Mouse (Mus musculus) kidney, postnatal 0 days (tissue): ENCODE data around the gene Paqr4. TPM values are rescaled to one million over a fixed set of nuclear protein-coding genes. Genes with fewer than 3 reads are reported as not detected.
A peak's percentile ranks its signal among the peaks of the same experiment; 100 is the strongest.

ENCODE experiments used
- ATAC-seq: fragments of 200-750 bp; cut with Nextera tagmentation; replicated peaks from 2 replicates; pipeline ENCODE4 v1.8.0; 2017; ENCODE audit warnings: low read depth, moderate number of reproducible peaks, moderate TSS enrichment, moderate library complexity; ENCODE audit not compliant: low FRiP score
- DNase-seq: peaks from one replicate; pipeline ENCODE4 v3.0.0-alpha.2; 2016; ENCODE audit warnings: low spot score
- H3K27ac ChIP-seq: fragments of 300-500 bp; sonication (generic); 2 replicates; pipeline ENCODE4 v1.5.1; 2014; ENCODE audit warnings: mild to moderate bottlenecking
- H3K27me3 ChIP-seq: fragments of 300-500 bp; sonication (generic); 2 replicates; pipeline ENCODE4 v1.6.1; 2014; ENCODE audit warnings: low read length, mixed read lengths; ENCODE audit not compliant: insufficient read depth
- H3K36me3 ChIP-seq: fragments of 300-500 bp; sonication (generic); 2 replicates; pipeline ENCODE4 v1.6.1; 2014; ENCODE audit warnings: low read length, mixed read lengths; ENCODE audit not compliant: insufficient read depth
- H3K4me1 ChIP-seq: fragments of 300-500 bp; sonication (generic); replicated peaks from 2 replicates; pipeline ENCODE4 v1.6.1; 2014; ENCODE audit warnings: antibody characterized with exemption, low read length, mixed read lengths; ENCODE audit not compliant: insufficient read depth
- H3K4me2 ChIP-seq: fragments of 300-500 bp; sonication (generic); 2 replicates; pipeline ENCODE4 v1.6.1; 2014; ENCODE audit warnings: mild to moderate bottlenecking, low read length, moderate library complexity, mixed read lengths
- H3K4me3 ChIP-seq: fragments of 300-500 bp; sonication (generic); replicated peaks from 2 replicates; pipeline ENCODE4 v1.5.1; 2014; ENCODE audit warnings: low read depth, low read length
- H3K9ac ChIP-seq: fragments of 300-500 bp; sonication (generic); 2 replicates; pipeline ENCODE4 v1.6.1; 2014; ENCODE audit warnings: low read depth, low read length
- H3K9me3 ChIP-seq: fragments of 300-500 bp; sonication (generic); replicated peaks from 2 replicates; pipeline ENCODE4 v1.6.1; 2016; ENCODE audit warnings: low read length, inconsistent platforms, mixed read lengths
- CTCF ChIP-seq: IDR thresholded peaks from 2 replicates; pipeline ENCODE4 v1.5.1; 2016; ENCODE audit warnings: antibody characterized with exemption, low read depth, mild to moderate bottlenecking, moderate library complexity
- WGBS: fragments of 180-500 bp; shearing (Covaris S2); extraction: QIAGEN DNeasy Blood & Tissue Kit; methylation state at CpG from one replicate; pipeline ENCODE4 v1.1.7; 2014; 5-methylcytosine and 5-hydroxymethylcytosine counted together
- polyA plus RNA-seq: library from polyadenylated mRNA; unstranded; fragments of >200 nt; fragmentation: Nextera tagmentation; extraction: Ambion mirVana; gene quantifications from 2 replicates; pipeline ENCODE4 v1.2.1, GENCODE M21; 2015

Paqr4 gene
- 16.0 and 17.9 TPM in 2 replicates for polyA plus RNA-seq

DNA sequence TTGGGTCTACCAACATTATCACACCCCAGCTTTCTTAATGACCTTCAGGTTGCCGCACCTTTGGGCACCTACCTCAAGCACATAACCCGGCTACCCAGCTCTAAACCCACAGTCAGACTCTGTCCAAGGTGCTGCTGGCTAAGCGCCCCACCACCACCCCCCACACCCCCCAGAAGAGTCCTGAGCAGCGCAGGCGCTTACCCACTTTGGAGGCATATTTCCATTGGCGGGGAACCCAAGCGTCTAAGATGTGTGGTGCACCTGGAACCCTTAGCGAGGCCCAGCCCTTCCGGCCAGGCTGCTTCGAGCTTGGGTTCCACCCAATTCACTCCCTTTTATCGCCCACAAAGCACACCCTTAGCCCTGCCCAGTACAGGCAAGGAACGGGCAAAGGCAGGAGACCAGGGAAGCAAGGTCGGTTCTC is at the start of gene Paqr4:
Gene Paqr4 (minus strand): TSS at position 270 of the 424 bp plus-strand sequence.
- H3K4me2 ChIP-seq: peak within 1 kb of the TSS; percentile 93
- H3K4me3 ChIP-seq: peak within 1 kb of the TSS; percentile 63
- peaks cover 33% of the 10 kb centered on the region for H3K4me1 ChIP-seq
- ATAC-seq (no peak), DNase-seq (no peak)
- no peak within 1 kb of the TSS for H3K27ac ChIP-seq
- 8% methylated on average over 13 of the region's 13 CpGs for WGBS
- peak within 1 kb of the TSS; percentile 54 for H3K9ac ChIP-seq
- TF ChIP-seq CTCF: no peak
- H3K36me3 ChIP-seq: no peaks in the 10 kb centered on the region
- peaks cover 31% of the 10 kb centered on the region for H3K27me3 ChIP-seq
- no peaks in the 10 kb centered on the region for H3K9me3 ChIP-seq

DNA sequence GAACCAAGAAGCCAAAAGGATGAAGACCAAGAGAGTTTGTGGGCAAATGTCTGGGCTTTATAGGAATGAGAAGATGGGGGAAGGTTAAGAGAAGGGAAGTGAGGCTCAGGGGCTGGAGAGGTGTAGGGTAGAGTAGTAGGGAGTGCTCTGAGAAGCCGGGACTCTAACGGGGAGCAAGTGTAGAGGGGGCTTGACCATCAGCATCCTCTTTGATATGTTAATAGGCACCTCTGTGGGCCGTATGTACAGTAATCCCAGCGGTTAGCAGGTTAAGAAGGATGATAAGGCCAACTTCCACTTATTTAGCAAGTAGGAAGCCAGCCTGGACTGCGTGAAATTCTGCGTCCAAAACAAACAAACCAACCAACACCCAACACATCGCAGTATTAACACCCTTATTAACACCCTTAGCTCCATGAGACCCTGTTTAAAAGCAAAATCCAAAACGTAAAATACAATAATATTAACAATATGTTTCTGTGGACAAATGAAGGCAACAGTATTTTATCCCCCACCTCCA is 49.1 kb upstream of the Paqr4 start:
- DNase-seq: no peak
- H3K27ac ChIP-seq: peak overlapping the region; percentile 88
- H3K27me3 ChIP-seq: no peaks in the 10 kb centered on the region
- no peaks in the 10 kb centered on the region for H3K36me3 ChIP-seq
- 13% methylated on average over 8 of the region's 8 CpGs for WGBS
- peak overlapping the region; percentile 74 for H3K4me2 ChIP-seq
- H3K9me3 ChIP-seq: no peaks in the 10 kb centered on the region
- peak overlapping the region; percentile 76; the same call in 1 of the 2 replicates for H3K9ac ChIP-seq
- ATAC-seq: no peak
- no peak for TF ChIP-seq CTCF
- peak overlapping the region; percentile 43 for H3K4me3 ChIP-seq
- H3K4me1 ChIP-seq: peaks cover 2% of the 10 kb centered on the region; the same call in 1 of the 2 replicates

DNA sequence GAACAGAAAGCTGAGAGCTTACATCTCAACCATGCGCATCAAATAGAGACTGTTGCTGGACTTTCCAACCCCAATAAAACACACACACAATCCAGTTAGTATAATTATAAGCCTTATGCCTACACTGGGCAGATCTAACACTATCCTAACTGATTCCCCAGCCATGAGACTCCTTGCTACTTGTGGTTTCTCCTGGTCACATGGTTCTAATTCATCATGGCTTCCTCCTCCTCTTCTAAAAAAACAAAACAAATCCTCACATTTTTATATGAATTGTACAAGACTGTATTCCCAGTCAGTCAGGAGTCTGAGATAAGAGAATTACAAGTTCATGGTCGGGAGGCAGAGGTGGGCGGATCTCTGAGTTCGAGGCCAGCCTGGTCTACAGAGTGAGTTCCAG is 48.3 kb upstream of the Paqr4 start:
- Histone ChIP-seq H3K27me3 (no peaks in the 10 kb centered on the region), H3K4me3 (no peak overlapping the region), H3K9me3 (no peaks in the 10 kb centered on the region), H3K9ac (no peak overlapping the region), H3K27ac (no peak overlapping the region), H3K4me1 (peaks cover 2% of the 10 kb centered on the region; the same call in 1 of the 2 replicates), H3K36me3 (no peaks in the 10 kb centered on the region), H3K4me2 (no peak overlapping the region)
- no peak for TF ChIP-seq CTCF
- DNase-seq (no peak), ATAC-seq (no peak)
- 87% methylated on average over 4 of the region's 4 CpGs for WGBS

DNA sequence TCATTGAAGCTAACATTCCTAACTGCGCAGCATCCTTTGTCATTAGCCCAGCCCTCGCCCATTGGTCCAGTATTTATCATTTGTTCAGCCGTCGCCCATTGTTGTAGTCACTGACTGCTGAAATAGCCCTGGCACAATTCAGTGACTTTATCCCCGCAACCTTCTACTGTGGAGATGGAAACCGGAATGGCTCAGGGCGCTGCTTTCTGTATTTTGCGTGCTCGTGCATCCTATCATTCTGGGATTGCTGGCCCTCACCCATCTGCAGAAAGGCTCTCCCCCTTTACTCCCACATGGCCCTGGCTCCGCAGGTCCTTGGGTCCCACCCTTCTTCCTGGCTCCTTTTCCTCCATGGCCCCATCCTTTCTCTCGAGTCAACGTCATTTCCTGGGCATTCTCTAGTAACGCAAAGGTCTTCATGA is 45.9 kb upstream of the Paqr4 start:
- TF ChIP-seq CTCF: no peak
- H3K9me3 ChIP-seq: no peaks in the 10 kb centered on the region
- H3K4me1 ChIP-seq: peaks cover 2% of the 10 kb centered on the region; the same call in 1 of the 2 replicates
- 10% methylated on average over 13 of the region's 13 CpGs for WGBS
- peak overlapping the region; percentile 88 for H3K4me2 ChIP-seq
- H3K4me3 ChIP-seq: peak overlapping the region; percentile 46
- no peaks in the 10 kb centered on the region for H3K36me3 ChIP-seq
- H3K27ac ChIP-seq: no peak overlapping the region
- H3K27me3 ChIP-seq: no peaks in the 10 kb centered on the region
- ATAC-seq (no peak), DNase-seq (peak; percentile 49)
- H3K9ac ChIP-seq: no peak overlapping the region

DNA sequence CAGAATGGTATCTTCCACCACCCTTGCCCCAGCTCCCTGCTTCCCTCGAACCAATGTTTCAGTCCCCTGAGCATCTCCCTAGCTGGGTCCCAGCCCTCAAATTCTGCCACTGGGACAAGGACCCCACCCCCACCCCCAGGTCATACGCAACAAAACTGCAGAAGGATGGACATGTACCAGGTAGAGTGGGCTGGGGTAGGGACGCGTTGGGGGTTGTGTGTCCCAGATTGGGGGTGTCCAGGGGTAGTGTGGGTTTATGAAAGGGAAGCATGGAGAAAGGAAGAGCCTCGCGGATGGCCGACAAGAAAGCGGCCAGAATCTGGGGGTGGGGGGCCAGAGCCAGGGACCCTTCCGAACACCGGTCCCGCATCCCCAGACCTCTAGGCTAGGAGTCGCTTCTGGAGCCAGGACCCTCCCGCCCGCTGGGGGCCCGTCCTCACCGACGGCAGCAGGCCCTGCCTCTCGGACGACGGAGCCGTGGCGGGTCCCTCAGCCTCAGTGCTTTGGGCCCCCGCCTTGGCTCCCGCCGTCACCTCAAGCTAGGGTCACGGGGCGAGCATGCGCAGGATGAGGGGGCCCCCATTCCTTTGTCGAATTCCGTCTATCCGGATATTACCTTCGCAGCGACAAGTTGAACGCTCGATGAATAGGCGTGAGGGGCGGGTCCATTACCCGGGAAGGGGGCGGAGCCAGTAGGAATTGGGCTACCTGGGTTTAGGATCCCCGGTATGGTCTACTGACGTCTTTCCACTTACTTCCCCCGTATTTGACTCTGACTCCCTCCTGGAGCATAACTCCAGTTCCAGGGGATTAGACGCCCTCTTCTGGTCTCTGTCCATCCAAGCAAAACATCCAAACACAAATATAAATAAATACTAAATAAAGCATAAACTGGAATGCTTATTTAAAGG is 45.1 kb upstream of the Paqr4 start, which contains the start of gene Flywch2:
Gene Flywch2 (minus strand): TSS at position 521 of the 911 bp plus-strand sequence.
- Histone ChIP-seq H3K9ac (peak within 1 kb of the TSS; percentile 64), H3K4me1 (peaks cover 2% of the 10 kb centered on the region; the same call in 1 of the 2 replicates), H3K4me2 (peak within 1 kb of the TSS; percentile 88), H3K27me3 (no peaks in the 10 kb centered on the region), H3K9me3 (no peaks in the 10 kb centered on the region), H3K4me3 (peak within 1 kb of the TSS; percentile 46), H3K36me3 (no peaks in the 10 kb centered on the region), H3K27ac (no peak within 1 kb of the TSS)
- DNase-seq (peak; percentile 79), ATAC-seq (peak; percentile 76)
- 0 out of 2 replicates have a peak, but pooled peaks have one; percentile 33 for TF ChIP-seq CTCF
- 2% methylated on average over 43 of the region's 43 CpGs for WGBS

DNA sequence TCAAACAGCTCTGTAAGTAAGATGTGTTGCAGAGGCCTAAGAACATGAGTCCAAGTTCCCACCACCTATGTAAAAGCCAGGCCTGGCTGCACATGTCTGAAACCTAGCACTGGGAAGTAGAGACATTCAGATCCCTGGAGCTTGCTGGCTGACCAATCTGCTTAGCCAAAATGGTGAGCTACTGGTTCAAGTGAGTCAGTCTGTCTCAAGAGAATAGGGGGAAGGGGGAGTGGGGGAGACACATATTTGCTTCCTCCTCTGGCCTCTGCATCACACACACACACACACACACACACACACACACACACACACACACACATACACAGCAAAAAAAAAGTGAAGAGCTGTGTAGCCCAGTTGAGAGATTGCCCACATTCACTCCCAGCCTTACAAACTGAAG is 42.7 kb upstream of the Paqr4 start:
- TF ChIP-seq CTCF: no peak

More for the DNA sequence above, 42.7 kb upstream of the Paqr4 start:
- H3K36me3 ChIP-seq: no peaks in the 10 kb centered on the region
- no peak overlapping the region for H3K27ac ChIP-seq
- 0 out of 2 replicates have a peak, but pooled peaks cover 2% of the 10 kb centered on the region for H3K4me1 ChIP-seq
- no peak for ATAC-seq
- H3K27me3 ChIP-seq: no peaks in the 10 kb centered on the region
- H3K9me3 ChIP-seq: no peaks in the 10 kb centered on the region
- no peak overlapping the region for H3K4me2 ChIP-seq
- no peak overlapping the region for H3K9ac ChIP-seq
- no peak overlapping the region for H3K4me3 ChIP-seq
- no peak for DNase-seq
